Mouse (Mus musculus) thymus, postnatal 14 days (tissue): ENCODE measurements around the gene Opcml.

ENCODE experiments used
- DNase-seq: peaks from one replicate; pipeline ENCODE4 v3.0.0; 2021

Gene Opcml

DNA sequence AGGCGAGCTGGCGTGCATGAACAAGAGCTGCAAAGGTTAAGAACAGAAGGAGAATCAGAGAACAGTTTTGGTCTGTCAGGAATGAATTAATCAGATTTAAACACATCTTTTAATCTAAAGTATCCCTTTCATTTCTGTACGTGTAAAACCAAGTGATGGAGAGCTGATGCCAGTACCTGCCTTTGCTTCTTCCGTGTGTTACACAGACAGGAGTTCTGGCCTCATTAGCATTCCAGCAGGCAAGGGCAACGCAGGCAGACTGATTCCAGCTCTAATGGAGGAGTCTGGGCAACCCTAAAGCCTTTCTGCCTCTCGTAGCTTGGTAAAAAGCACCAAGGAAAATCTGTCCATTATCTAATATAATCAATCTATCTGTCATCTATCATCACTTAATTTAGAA, 771.2 kb downstream of the Opcml start:
- DNase-seq = no peak

DNA sequence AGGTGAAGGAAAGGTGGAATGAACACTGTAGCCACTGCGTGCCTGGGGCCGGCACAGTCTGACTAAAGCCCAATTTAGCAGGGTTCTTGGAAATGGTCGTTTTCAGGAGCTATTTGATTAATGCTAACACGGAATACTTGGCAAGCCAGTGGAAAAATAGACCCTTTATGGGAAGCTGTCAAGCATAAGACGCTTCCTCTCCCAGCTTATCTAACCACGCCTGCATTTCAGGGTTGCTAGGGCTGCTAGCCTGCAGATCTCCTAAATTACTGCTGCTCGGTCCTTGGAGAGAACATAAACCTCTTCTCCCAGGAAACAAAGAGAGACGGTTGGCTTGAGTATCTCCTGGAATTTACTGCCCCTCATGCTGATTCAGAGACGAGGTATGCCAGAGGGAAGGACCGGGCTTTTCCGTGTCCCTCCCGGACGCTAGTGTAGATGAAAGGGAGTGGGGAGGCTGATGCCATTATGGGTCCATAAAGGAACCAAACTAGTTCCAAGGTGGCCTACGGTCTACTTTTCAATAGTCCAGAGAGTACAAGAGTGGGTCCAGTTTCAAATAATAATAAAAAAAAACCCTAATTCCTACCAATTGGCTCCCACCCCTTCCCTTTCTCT, 772.6 kb downstream of the Opcml start:
- DNase-seq = no peak

GRCm38 (mm10) chr9:28569041-28569522, 778.5 kb downstream of the Opcml start:
- no peak for DNase-seq

DNA sequence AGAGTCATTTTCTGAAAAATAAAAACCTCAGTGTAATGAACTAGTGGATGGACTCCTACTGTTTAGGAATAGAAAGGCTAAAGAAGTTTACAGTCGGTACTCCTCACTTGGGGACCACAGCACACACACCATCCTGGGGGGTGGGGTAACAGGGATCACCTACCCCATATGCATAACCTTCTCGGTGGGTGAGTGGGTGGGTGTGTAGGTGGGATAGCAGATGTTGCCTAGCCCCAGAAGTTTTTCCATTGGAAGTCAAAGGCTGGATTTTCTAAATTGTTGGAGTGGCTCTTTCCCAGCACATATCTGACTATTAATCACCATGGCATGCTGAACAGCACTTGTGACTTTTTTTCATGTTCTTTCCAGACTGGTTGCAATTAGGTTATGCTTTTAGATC, 779.2 kb downstream of the Opcml start:
- no peak for DNase-seq

DNA sequence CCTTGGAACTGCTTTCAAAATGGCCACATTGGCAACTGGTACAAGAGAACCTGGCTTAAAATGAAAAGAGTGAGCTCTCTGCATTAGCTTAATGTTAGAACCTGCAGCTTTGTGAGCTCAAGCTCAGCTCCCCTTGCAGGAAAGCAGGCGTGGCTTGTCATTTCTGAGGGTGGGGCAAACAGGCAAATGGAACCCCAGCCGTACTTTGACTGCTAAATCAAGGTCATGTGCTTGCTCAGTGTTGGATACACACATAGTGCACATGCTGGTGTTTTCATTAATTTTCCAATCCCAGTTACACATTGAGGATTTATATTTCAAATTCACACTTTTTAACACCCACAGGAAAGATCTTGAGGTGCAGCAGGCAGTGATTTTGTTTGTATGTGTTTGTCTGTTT, 781.1 kb downstream of the Opcml start:
- no peak for DNase-seq

DNA sequence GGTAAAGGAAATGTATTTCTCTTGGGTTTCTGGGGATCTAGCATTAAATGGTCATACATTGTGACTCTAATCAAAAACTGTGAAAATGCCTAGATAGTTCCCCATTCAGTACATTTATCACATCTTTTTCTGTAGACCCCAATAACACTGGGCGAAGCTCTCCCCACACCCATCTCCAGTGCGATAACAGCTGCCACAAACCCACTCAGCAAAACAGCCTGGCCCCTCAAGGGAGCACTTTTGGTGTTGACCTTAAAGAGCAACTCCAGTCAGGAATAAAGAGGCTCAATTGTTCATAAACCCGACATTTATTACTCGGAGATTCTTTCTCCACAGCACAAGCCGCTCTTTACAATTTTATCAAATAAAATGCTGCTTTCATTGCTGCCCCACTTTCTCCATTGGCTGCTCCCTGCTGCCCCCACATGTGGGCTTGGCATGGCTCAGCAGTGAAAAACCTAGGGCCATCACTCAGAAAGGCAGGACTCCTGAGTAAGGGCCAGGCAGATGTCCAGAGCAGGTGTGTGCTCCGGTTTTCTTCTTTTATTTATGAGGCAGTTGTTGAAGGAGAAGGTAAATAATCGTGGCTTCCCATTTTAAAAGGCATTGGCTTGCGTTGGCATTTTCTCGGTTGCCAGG, 781.7 kb downstream of the Opcml start:
- no peak for DNase-seq

DNA sequence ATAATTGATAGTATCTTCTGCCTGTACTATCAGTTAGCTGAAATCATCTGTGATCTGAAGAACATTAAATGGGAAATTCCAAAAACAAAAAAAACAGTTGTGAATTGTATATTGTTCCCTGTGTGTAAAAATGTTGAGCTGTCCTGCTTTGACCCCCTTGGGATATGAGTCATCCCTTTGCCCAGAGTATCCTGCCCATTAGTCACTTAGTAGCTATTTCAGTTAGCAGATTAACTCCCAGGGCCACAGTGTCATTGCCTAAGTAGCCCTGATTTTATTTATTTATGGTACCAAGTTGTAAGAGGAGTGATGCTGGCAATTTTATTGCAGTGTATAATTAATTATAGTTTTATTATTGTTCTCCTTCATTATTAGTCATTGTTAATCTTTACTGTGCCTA, 788.2 kb downstream of the Opcml start:
- no peak for DNase-seq

- DNase-seq = no peak
Measured at GRCm38 (mm10) chr9:28587253-28587652, 796.7 kb downstream of the Opcml start.

GRCm38 (mm10) chr9:28587857-28588388, 797.3 kb downstream of the Opcml start:
- DNase-seq = no peak

DNA sequence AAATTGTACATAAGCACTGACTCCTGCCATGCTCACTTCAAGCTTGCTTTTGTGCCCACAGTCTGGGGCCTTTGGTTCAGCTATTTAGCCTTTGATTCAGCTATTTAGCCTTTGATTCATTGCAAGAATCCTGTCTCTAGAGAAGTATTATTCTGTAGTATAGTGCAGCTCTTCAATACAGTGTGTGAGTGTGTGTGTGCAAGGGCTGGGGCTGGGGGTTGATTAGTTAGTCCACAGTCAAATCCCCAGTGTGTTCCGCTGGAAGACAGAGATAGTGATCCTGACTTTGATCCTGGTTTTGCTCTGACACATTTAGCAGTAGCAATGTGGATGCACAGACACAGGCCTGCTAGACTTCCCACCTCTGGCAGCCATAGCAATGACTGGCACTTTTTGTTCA, 797.9 kb downstream of the Opcml start:
- DNase-seq = no peak

GRCm38 (mm10) chr9:28592208-28592607, 801.6 kb downstream of the Opcml start:
- DNase-seq = no peak

- no peak for DNase-seq
Measured at GRCm38 (mm10) chr9:28595062-28595461, 804.5 kb downstream of the Opcml start.

- DNase-seq = no peak
Measured at GRCm38 (mm10) chr9:28605561-28605960, 815.0 kb downstream of the Opcml start.

DNA sequence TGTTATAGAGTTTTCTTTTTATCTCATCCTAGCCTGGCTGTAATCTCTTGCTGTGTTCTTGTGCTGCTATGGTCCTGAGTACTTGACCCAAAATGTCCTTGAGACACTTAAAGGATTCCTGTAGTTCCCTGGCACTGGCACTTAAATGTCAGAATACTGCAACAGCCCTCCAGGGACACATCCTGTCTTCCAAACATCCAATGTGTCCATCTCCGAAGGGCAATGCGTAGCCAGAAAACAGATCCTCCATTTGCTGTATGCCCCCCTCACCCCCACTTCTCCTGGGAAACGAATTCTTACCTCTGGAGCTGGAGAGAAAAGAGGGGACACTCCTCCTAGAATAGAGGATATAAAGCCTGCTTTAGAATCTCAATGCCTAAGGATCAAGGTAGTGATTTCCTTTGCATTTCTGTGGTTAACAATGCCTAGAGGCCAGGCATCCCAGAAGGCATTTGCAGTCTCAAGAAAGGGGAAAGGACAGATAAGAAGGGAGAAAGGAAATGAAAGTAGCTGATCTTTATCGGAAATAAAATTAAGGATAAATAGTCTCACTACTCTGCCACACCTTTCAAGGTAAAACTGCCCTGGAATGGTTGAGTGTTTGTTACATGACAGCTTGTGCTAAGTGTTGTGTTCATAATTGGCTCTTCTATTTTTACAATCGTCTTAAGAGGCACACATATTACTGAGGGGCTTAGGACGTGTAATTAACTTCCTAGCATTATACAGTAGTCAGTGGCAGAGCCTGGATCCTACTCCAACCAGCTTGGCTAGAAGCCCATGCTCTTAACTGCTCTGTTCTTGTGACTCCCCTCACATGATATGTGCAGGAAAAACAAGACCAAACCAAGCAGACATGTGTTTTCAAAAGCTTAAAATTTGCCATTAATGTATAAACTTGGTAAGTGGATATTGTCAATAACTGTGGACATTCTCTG, 823.4 kb downstream of the Opcml start:
- DNase-seq = no peak

GRCm38 (mm10) chr9:28615447-28615846, 824.9 kb downstream of the Opcml start:
- DNase-seq = no peak

GRCm38 (mm10) chr9:28617666-28618065, 827.1 kb downstream of the Opcml start:
- no peak for DNase-seq

- DNase-seq = no peak
Measured at GRCm38 (mm10) chr9:28618186-28618892, 827.8 kb downstream of the Opcml start.

DNA sequence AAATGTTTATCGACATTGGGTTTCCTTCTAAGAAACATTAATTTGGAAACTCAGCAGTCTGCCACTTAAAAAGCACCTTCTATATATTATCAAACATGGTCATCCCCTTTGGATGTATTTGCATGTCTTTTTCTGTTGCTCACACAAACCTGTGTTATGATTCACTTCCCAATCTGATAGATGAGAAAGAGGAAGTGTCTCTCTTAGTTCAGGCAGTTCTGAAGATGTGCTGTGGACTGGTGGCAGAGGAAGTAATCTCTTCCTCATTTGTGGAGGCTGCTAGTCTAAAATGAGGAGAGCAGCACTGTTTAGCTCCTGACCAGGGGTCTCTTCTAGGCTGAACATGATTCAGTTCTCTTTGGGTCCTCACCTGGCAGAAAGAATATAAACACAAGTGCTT, 831.4 kb downstream of the Opcml start:
- DNase-seq = no peak

GRCm38 (mm10) chr9:28624870-28625269, 834.3 kb downstream of the Opcml start:
- no peak for DNase-seq

DNA sequence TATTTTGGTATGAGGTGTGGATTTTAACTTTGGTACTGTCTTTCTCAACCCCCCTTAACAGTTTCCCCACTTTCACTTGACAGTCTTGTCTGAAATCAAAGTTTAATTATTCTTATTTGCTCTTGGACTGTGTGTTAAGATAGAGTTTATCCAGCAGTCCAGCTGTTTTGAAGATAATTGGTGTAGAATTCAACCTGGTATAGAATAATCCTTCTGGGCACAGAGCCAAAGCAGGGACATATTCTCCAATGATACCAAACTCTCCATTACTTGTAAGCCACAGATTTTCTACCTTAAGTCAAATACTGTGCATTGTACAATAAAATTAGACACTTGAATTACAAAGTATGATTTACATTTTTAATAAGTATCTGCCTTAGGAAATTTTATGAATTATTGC, 852.2 kb downstream of the Opcml start:
- no peak for DNase-seq

- no peak for DNase-seq
Measured at GRCm38 (mm10) chr9:28644063-28644462, 853.5 kb downstream of the Opcml start.

GRCm38 (mm10) chr9:28650089-28650488, 859.5 kb downstream of the Opcml start:
- no peak for DNase-seq

DNA sequence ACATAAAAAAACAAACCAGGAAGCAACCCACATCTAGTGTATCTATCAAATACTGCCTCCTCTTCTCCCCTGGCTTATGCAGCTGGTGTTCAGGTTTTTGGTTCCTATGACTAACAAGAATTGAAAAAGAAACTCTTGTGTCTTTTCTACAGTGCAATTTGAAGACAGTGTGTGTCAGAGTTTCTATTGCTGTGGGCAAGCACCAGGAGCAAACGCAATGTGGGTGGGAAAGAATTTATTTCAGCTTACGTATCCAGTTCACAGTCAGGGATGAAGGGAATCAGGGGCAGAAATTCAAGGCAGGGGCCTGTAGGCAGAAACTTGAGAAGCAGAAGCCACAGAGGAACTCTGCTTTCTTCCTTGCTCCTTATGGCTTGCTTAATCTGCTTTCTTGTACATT, 869.4 kb downstream of the Opcml start:
- DNase-seq = no peak
